Mouse (Mus musculus) embryonic facial prominence, embryonic 15.5 days (tissue): ENCODE results near the gene Tmprss11e. TPM values are rescaled to one million over a fixed set of nuclear protein-coding genes. Genes with fewer than 3 reads are reported as not detected.

Experiments used
- ATAC-seq: fragments of 200-750 bp; cut with Nextera tagmentation; 2 replicates; pipeline ENCODE4 v1.8.0; 2017; ENCODE audit warnings: low read depth, moderate TSS enrichment; ENCODE audit not compliant: insufficient number of reproducible peaks, low FRiP score, low TSS enrichment
- H3K27ac ChIP-seq: fragments of 300-500 bp; sonication (generic); replicated peaks from 2 replicates; pipeline ENCODE4 v1.5.1; 2015; ENCODE audit warnings: mild to moderate bottlenecking, inconsistent platforms
- H3K27me3 ChIP-seq: fragments of 300-500 bp; sonication (generic); 2 replicates; pipeline ENCODE4 v1.6.1; 2015; ENCODE audit warnings: inconsistent platforms
- H3K36me3 ChIP-seq: fragments of 300-500 bp; sonication (generic); 2 replicates; pipeline ENCODE4 v1.6.1; 2015; ENCODE audit warnings: mild to moderate bottlenecking, inconsistent platforms
- H3K4me1 ChIP-seq: fragments of 300-500 bp; sonication (generic); 2 replicates; pipeline ENCODE4 v1.6.1; 2015; ENCODE audit warnings: inconsistent platforms
- H3K4me2 ChIP-seq: fragments of 300-500 bp; sonication (generic); replicated peaks from 2 replicates; pipeline ENCODE4 v1.6.1; 2015; ENCODE audit warnings: mild to moderate bottlenecking, inconsistent platforms
- H3K4me3 ChIP-seq: fragments of 300-500 bp; sonication (generic); replicated peaks from 2 replicates; pipeline ENCODE4 v1.5.1; 2015; ENCODE audit warnings: mild to moderate bottlenecking, inconsistent platforms
- H3K9ac ChIP-seq: fragments of 300-500 bp; sonication (generic); 2 replicates; pipeline ENCODE4 v1.6.1; 2015; ENCODE audit warnings: inconsistent platforms
- H3K9me3 ChIP-seq: fragments of 300-500 bp; sonication (generic); replicated peaks from 2 replicates; pipeline ENCODE4 v1.6.1; 2016; ENCODE audit warnings: inconsistent platforms
- WGBS: fragments of 180-500 bp; shearing (Covaris S2); methylation state at CpG from one replicate; pipeline ENCODE4 v1.1.7; 2015; 5-methylcytosine and 5-hydroxymethylcytosine counted together
- polyA plus RNA-seq: library from polyadenylated mRNA; unstranded; fragments of >200 nt; fragmentation: Nextera tagmentation; extraction: Ambion mirVana; gene quantifications from 2 replicates; pipeline ENCODE4 v1.2.1, GENCODE M21; 2015

Tmprss11e gene
- polyA plus RNA-seq, 1 experiment from 2014 or later, result 1.0 TPM

- no peak for ATAC-seq
- no peak overlapping the region for H3K9ac ChIP-seq
- H3K27me3 ChIP-seq, result no peaks in the 10 kb centered on the region
- no peaks in the 10 kb centered on the region for H3K36me3 ChIP-seq
- H3K4me1 ChIP-seq, result no peaks in the 10 kb centered on the region
- no peaks in the 10 kb centered on the region for H3K9me3 ChIP-seq
- H3K4me2 ChIP-seq, result no peak overlapping the region
- H3K27ac ChIP-seq, result no peak overlapping the region
- WGBS, result 61% methylated on average over 5 of the region's 5 CpGs
- no peak overlapping the region for H3K4me3 ChIP-seq
These were observed 4.5 kb downstream of the Tmprss11e start for GRCm38 (mm10) chr5:86741146-86741545.

- H3K9ac ChIP-seq, result no peak overlapping the region
- no peaks in the 10 kb centered on the region for H3K9me3 ChIP-seq
- 81% methylated on average over 2 of the region's 2 CpGs for WGBS
- no peak overlapping the region for H3K4me2 ChIP-seq
- no peak overlapping the region for H3K4me3 ChIP-seq
- H3K27ac ChIP-seq, result no peak overlapping the region
- no peaks in the 10 kb centered on the region for H3K27me3 ChIP-seq
- no peaks in the 10 kb centered on the region for H3K36me3 ChIP-seq
- no peaks in the 10 kb centered on the region for H3K4me1 ChIP-seq
- no peak for ATAC-seq
These were observed 9.8 kb downstream of the Tmprss11e start for GRCm38 (mm10) chr5:86735808-86736207.

GRCm38 (mm10) chr5:86730587-86730986 is 15.0 kb downstream of the Tmprss11e start:
- H3K4me3 ChIP-seq, result no peak overlapping the region
- H3K36me3 ChIP-seq, result no peaks in the 10 kb centered on the region
- WGBS, result 43% methylated on average over 4 of the region's 4 CpGs
- 0 out of 2 replicates have a peak, but pooled peaks have one; percentile 44 for ATAC-seq
- H3K4me1 ChIP-seq, result no peaks in the 10 kb centered on the region
- H3K9me3 ChIP-seq, result no peaks in the 10 kb centered on the region
- no peaks in the 10 kb centered on the region for H3K27me3 ChIP-seq
- H3K27ac ChIP-seq, result no peak overlapping the region; the same call in 1 of the 2 replicates
- no peak overlapping the region for H3K9ac ChIP-seq
- H3K4me2 ChIP-seq, result no peak overlapping the region

- Histone ChIP-seq H3K9ac (no peak overlapping the region), H3K36me3 (no peaks in the 10 kb centered on the region), H3K9me3 (no peaks in the 10 kb centered on the region), H3K4me1 (no peaks in the 10 kb centered on the region), H3K4me3 (no peak overlapping the region), H3K27ac (no peak overlapping the region), H3K4me2 (no peak overlapping the region), H3K27me3 (no peaks in the 10 kb centered on the region)
- peak; percentile 76 for ATAC-seq
- 74% methylated on average over 6 of the region's 6 CpGs for WGBS
These were observed 17.0 kb downstream of the Tmprss11e start for GRCm38 (mm10) chr5:86728574-86728973.

GRCm38 (mm10) chr5:86727033-86727432 is 18.6 kb downstream of the Tmprss11e start:
- no peaks in the 10 kb centered on the region for H3K9me3 ChIP-seq
- H3K27ac ChIP-seq, result no peak overlapping the region
- H3K4me2 ChIP-seq, result no peak overlapping the region
- H3K36me3 ChIP-seq, result no peaks in the 10 kb centered on the region
- no peaks in the 10 kb centered on the region for H3K4me1 ChIP-seq
- no peaks in the 10 kb centered on the region for H3K27me3 ChIP-seq
- no peak for ATAC-seq
- no peak overlapping the region for H3K9ac ChIP-seq
- H3K4me3 ChIP-seq, result no peak overlapping the region
- WGBS, result 53% methylated on average over 9 of the region's 9 CpGs

GRCm38 (mm10) chr5:86725021-86725420 is 20.6 kb downstream of the Tmprss11e start:
- no peak for ATAC-seq

GRCm38 (mm10) chr5:86722820-86723460 is 22.7 kb downstream of the Tmprss11e start:
- Histone ChIP-seq H3K27me3 (no peaks in the 10 kb centered on the region), H3K9ac (no peak overlapping the region), H3K36me3 (no peaks in the 10 kb centered on the region), H3K4me3 (no peak overlapping the region), H3K9me3 (no peaks in the 10 kb centered on the region), H3K4me2 (no peak overlapping the region), H3K27ac (no peak overlapping the region), H3K4me1 (no peaks in the 10 kb centered on the region)
- WGBS, result 9% methylated on average over 2 of the region's 2 CpGs
- ATAC-seq, result no peak

More at GRCm38 (mm10) chr5:86725021-86725420, 20.6 kb downstream of the Tmprss11e start:
- Histone ChIP-seq H3K27ac (no peak overlapping the region), H3K36me3 (no peaks in the 10 kb centered on the region), H3K4me3 (no peak overlapping the region), H3K4me1 (no peaks in the 10 kb centered on the region), H3K4me2 (no peak overlapping the region), H3K9me3 (no peaks in the 10 kb centered on the region), H3K27me3 (no peaks in the 10 kb centered on the region), H3K9ac (no peak overlapping the region)

- 84% methylated on average over 2 of the region's 2 CpGs for WGBS
- Histone ChIP-seq H3K27ac (no peak overlapping the region), H3K4me1 (no peaks in the 10 kb centered on the region), H3K9ac (no peak overlapping the region), H3K27me3 (no peaks in the 10 kb centered on the region), H3K4me3 (no peak overlapping the region), H3K36me3 (no peaks in the 10 kb centered on the region), H3K4me2 (no peak overlapping the region), H3K9me3 (no peaks in the 10 kb centered on the region)
- no peak for ATAC-seq
These were observed 30.6 kb downstream of the Tmprss11e start for GRCm38 (mm10) chr5:86714967-86715366.

GRCm38 (mm10) chr5:86704923-86705322 is 40.7 kb downstream of the Tmprss11e start:
- H3K27me3 ChIP-seq, result no peaks in the 10 kb centered on the region
- H3K9me3 ChIP-seq, result no peaks in the 10 kb centered on the region
- no peak for ATAC-seq
- no peak overlapping the region for H3K4me3 ChIP-seq
- 76% methylated on average over 3 of the region's 3 CpGs for WGBS
- no peaks in the 10 kb centered on the region for H3K36me3 ChIP-seq
- no peak overlapping the region for H3K9ac ChIP-seq
- no peaks in the 10 kb centered on the region for H3K4me1 ChIP-seq
- H3K27ac ChIP-seq, result no peak overlapping the region
- no peak overlapping the region for H3K4me2 ChIP-seq

- WGBS, result 47% methylated on average over 4 of the region's 4 CpGs
- Histone ChIP-seq H3K27ac (no peak overlapping the region), H3K27me3 (no peaks in the 10 kb centered on the region), H3K4me1 (no peaks in the 10 kb centered on the region), H3K9me3 (no peaks in the 10 kb centered on the region), H3K36me3 (no peaks in the 10 kb centered on the region), H3K9ac (no peak overlapping the region), H3K4me2 (no peak overlapping the region), H3K4me3 (no peak overlapping the region)
- ATAC-seq, result no peak
These were observed 60.9 kb downstream of the Tmprss11e start for GRCm38 (mm10) chr5:86684667-86685066.

GRCm38 (mm10) chr5:86676262-86676661 is 69.4 kb downstream of the Tmprss11e start, which contains the start of gene Tmprss11b:
Gene Tmprss11b (minus strand): TSS chr5:86676362.
- Histone ChIP-seq H3K9me3 (no peaks in the 10 kb centered on the region), H3K4me2 (no peak within 1 kb of the TSS), H3K27me3 (no peaks in the 10 kb centered on the region), H3K4me1 (no peaks in the 10 kb centered on the region), H3K27ac (no peak within 1 kb of the TSS), H3K36me3 (no peaks in the 10 kb centered on the region), H3K9ac (no peak within 1 kb of the TSS), H3K4me3 (no peak within 1 kb of the TSS)
- no peak for ATAC-seq
- WGBS, result 62% methylated on average over 5 of the region's 5 CpGs
